In genomic region chr11:96767096-96767495, GRCm38 (mm10) we compare ENCODE assay signal across 8 mouse cellular contexts. TPM values are rescaled to one million over a fixed set of nuclear protein-coding genes. Genes with fewer than 3 reads are reported as not detected.
A peak's percentile ranks its signal among the peaks of the same experiment; 100 is the strongest.
DNase-seq lines count a peak whose midpoint lies in the region; ATAC-seq and TF ChIP-seq lines count a peak whose summit lies in the region.

No protein-coding gene starts in this region.

- TF ChIP-seq POLR2A in ES-Bruce4 (IDR thresholded peaks at IDR 0.05; ENCODE audit: insufficient read depth, low read length): no peak

- no peak for TF ChIP-seq EP300 in ES-Bruce4 (IDR thresholded peaks at IDR 0.05; ENCODE audit: insufficient read depth, low read depth, low read length)

- TF ChIP-seq CTCF in ES-Bruce4 (IDR thresholded peaks at IDR 0.05; ENCODE audit: low read depth, low read length): no peak

- WGBS in forebrain, embryonic 13.5 days: 15% methylated on average over 7 of the region's 7 CpGs
- 9% methylated on average over 7 of the region's 7 CpGs for WGBS in midbrain, embryonic 13.5 days

- no peaks in the 10 kb centered on the region for H3K27me3 ChIP-seq in ES-Bruce4 (ENCODE audit: control insufficient read depth, insufficient read depth, low read length, poor library complexity, severe bottlenecking)
- H3K27me3 ChIP-seq in forebrain, embryonic 13.5 days: no peaks in the 10 kb centered on the region
- no peaks in the 10 kb centered on the region for H3K27me3 ChIP-seq in midbrain, embryonic 13.5 days

- H3K4me3 ChIP-seq in ES-Bruce4 (ENCODE audit: low read depth, low read length): no peak overlapping the region
- no peak overlapping the region for H3K4me3 ChIP-seq in forebrain, embryonic 13.5 days
- no peak overlapping the region for H3K4me3 ChIP-seq in midbrain, embryonic 13.5 days (replicated peaks)

- H3K36me3 ChIP-seq in ES-Bruce4 (ENCODE audit: control insufficient read depth, insufficient read depth, low read length, poor library complexity, severe bottlenecking): peaks cover 29% of the 10 kb centered on the region
- H3K36me3 ChIP-seq in forebrain, embryonic 13.5 days (ENCODE audit: poor library complexity, severe bottlenecking): peaks cover 45% of the 10 kb centered on the region
- H3K36me3 ChIP-seq in midbrain, embryonic 13.5 days: peaks cover 46% of the 10 kb centered on the region

- peak overlapping the region; percentile 16; the same call in 1 of the 2 replicates for H3K27ac ChIP-seq in ES-Bruce4 (ENCODE audit: insufficient read depth, low read length)
- H3K27ac ChIP-seq in forebrain, embryonic 13.5 days: peak overlapping the region; percentile 85
- peak overlapping the region; percentile 82 for H3K27ac ChIP-seq in midbrain, embryonic 13.5 days

- no peaks in the 10 kb centered on the region for H3K9me3 ChIP-seq in ES-Bruce4 (replicated peaks; ENCODE audit: control insufficient read depth, insufficient read depth, low read length, poor library complexity, severe bottlenecking)
- H3K9me3 ChIP-seq in forebrain, embryonic 13.5 days (replicated peaks): no peaks in the 10 kb centered on the region
- H3K9me3 ChIP-seq in midbrain, embryonic 13.5 days: no peaks in the 10 kb centered on the region

- peak; percentile 82 for ATAC-seq in forebrain, embryonic 13.5 days
- ATAC-seq in midbrain, embryonic 13.5 days: peak; percentile 64
- ATAC-seq in megakaryocyte, adult 5-6 weeks (ENCODE audit: poor library complexity, severe bottlenecking): no peak

- peaks cover 2% of the 10 kb centered on the region for H3K4me1 ChIP-seq in ES-Bruce4 (ENCODE audit: control insufficient read depth, insufficient read depth, low read length)
- H3K4me1 ChIP-seq in forebrain, embryonic 13.5 days: peaks cover 49% of the 10 kb centered on the region
- H3K4me1 ChIP-seq in midbrain, embryonic 13.5 days (replicated peaks): peaks cover 46% of the 10 kb centered on the region

- no peak overlapping the region; the same call in 1 of the 2 replicates for H3K4me2 ChIP-seq in forebrain, embryonic 13.5 days
- H3K4me2 ChIP-seq in midbrain, embryonic 13.5 days (replicated peaks): peak overlapping the region; percentile 15

- 0 out of 2 replicates have a peak overlapping the region, but pooled peaks have one; percentile 19 for H3K9ac ChIP-seq in ES-Bruce4 (ENCODE audit: low read depth, poor library complexity, severe bottlenecking)
- H3K9ac ChIP-seq in forebrain, embryonic 13.5 days: peak overlapping the region; percentile 46; the same call in 1 of the 2 replicates
- H3K9ac ChIP-seq in midbrain, embryonic 13.5 days (replicated peaks): no peak overlapping the region; the same call in 1 of the 2 replicates

- peak; percentile 68 for DNase-seq in ZHBTc4 (ENCODE audit: low read depth, low spot score)
- no peak for DNase-seq in adrenal gland, postnatal 25 days
- no peak for DNase-seq in spleen, postnatal 36 days (ENCODE audit: low spot score in 2 of 2)
- DNase-seq in frontal cortex, postnatal 25 days (ENCODE audit: low spot score in 2 of 2): no peak

RNA-seq across cellular contexts. Expression of gene Snx11, which starts 10.3 kb away (rescaled TPM):
- 27.3 and 31.1 TPM in 2 replicates for polyA plus RNA-seq in ES-Bruce4 (2011; ENCODE audit: insufficient read depth, insufficient read length, low read depth, missing spikeins)
- 36.2 and 43.0 TPM in 2 replicates for polyA plus RNA-seq in forebrain, embryonic 13.5 days (2015; fragmentation: Nextera tagmentation; extraction: Ambion mirVana)
- polyA plus RNA-seq in midbrain, embryonic 13.5 days (2015; fragmentation: Nextera tagmentation; extraction: Ambion mirVana): 45.6 and 47.4 TPM in 2 replicates
- 32.1 and 34.6 TPM in 2 replicates for total RNA-seq in adrenal gland, postnatal 25 days (2021)
- 8.3 and 10.3 TPM in 2 replicates for total RNA-seq in megakaryocyte, adult 5-6 weeks (2015)
- total RNA-seq in megakaryocyte, adult 5-6 weeks (2017): 25.5 and 27.4 TPM in 2 replicates

RNA-seq across cellular contexts. Expression of gene Cbx1, which starts 21.8 kb away (rescaled TPM):
- polyA plus RNA-seq in ES-Bruce4 (2011; ENCODE audit: insufficient read depth, insufficient read length, low read depth, missing spikeins): 201 and 202 TPM in 2 replicates
- 156 and 175 TPM in 2 replicates for polyA plus RNA-seq in forebrain, embryonic 13.5 days (2015; fragmentation: Nextera tagmentation; extraction: Ambion mirVana)
- 130 and 137 TPM in 2 replicates for polyA plus RNA-seq in midbrain, embryonic 13.5 days (2015; fragmentation: Nextera tagmentation; extraction: Ambion mirVana)
- total RNA-seq in adrenal gland, postnatal 25 days (2021): 78.9 and 98.0 TPM in 2 replicates
- 37.7 and 39.2 TPM in 2 replicates for total RNA-seq in megakaryocyte, adult 5-6 weeks (2015)
- total RNA-seq in megakaryocyte, adult 5-6 weeks (2017): 60.2 and 60.5 TPM in 2 replicates

Comparison
In these comparisons a context has a peak if more than half of its experiments do, and no peak if none do; other contexts are left out.
1. H3K27ac ChIP-seq: peak in every context shown above with its lines; median percentile 85 in forebrain, embryonic 13.5 days; 82 in midbrain, embryonic 13.5 days; 16 in ES-Bruce4.